Mouse (Mus musculus): ENCODE measurements around the gene Ralgps2.
A peak's percentile ranks its signal among the peaks of the same experiment; 100 is the strongest.

Ralgps2 gene

GRCm38 (mm10) chr1:156954216-156954615, 14.8 kb upstream of the Ralgps2 start:
- no peak for DNase-seq

DNA sequence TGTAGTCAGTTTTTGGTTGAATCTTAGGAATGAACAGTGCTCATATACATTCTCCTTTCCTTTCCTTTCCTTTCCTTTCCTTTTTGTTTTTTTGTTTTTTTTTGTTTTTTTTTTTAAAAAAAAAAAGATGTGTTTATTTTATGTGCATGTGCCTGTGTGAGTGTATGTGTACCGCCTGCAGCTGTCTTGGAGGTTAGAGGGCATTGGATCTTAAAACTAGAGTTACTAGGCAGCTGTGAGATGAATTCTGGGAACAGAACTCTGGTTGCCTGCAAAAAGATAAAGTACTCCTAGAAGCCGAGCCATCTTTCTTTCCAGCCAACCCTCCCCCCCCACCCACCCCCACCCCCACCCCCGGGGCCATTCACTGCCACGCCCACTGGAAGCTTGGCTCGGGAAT, 10.9 kb upstream of the Ralgps2 start:
- no peak for DNase-seq

GRCm38 (mm10) chr1:156940584-156940983, 1.2 kb upstream of the Ralgps2 start:
- DNase-seq, result no peak

- no peak for DNase-seq
Observed at GRCm38 (mm10) chr1:156940142-156940522, 706 bp upstream of the Ralgps2 start.

GRCm38 (mm10) chr1:156938705-156939242, 652 bp downstream of the Ralgps2 start:
- peak; percentile 89 for DNase-seq

GRCm38 (mm10) chr1:156937436-156937835, 2.0 kb downstream of the Ralgps2 start:
- no peak for DNase-seq

- DNase-seq, result no peak
Observed at GRCm38 (mm10) chr1:156933712-156934111, 5.7 kb downstream of the Ralgps2 start.

- no peak for DNase-seq
Observed at GRCm38 (mm10) chr1:156932036-156932774, 7.2 kb downstream of the Ralgps2 start.

GRCm38 (mm10) chr1:156931106-156931870, 8.1 kb downstream of the Ralgps2 start:
- no peak for DNase-seq

- DNase-seq, result no peak
Observed at GRCm38 (mm10) chr1:156930263-156930662, 9.2 kb downstream of the Ralgps2 start.

DNA sequence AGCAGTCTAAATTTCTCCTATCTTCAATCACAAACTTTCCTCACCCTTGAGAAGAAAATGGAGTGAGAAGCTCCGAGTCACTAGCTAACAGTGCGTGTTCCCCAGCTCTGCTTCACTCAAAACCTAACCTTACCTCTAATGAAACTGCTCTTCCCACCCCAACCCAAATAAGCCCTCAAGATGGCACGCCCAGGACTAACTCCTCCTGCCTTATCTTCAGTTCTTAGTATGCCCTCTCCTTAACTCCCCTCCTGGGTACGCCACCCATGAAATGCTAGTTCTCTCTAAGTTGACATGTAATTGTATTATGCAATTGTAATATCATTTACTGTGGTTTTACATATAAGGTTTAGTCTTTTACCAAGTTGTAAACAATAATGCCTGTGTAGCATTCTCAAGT, 11.2 kb downstream of the Ralgps2 start:
- no peak for DNase-seq

DNA sequence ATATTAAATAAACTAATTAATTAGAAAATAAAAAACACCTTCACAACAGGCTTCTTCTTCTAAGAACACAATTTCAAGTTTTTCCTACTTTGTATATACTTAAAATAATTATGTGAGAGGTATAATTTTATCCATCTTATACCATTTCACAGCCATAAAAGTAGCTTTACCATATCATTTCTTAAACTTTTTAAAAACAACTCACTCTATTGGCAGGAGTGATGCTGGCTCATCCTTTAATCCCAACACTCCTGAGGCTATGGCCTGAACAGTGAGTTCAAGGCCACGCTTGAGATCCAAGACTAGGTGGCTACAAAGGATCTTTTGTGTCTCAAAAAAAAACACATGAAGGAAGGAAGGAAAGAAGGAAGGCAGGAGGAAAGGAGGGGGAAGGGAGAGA, 15.9 kb downstream of the Ralgps2 start:
- DNase-seq, result no peak

- DNase-seq, result no peak
Observed at GRCm38 (mm10) chr1:156922921-156923320, 16.5 kb downstream of the Ralgps2 start.

DNA sequence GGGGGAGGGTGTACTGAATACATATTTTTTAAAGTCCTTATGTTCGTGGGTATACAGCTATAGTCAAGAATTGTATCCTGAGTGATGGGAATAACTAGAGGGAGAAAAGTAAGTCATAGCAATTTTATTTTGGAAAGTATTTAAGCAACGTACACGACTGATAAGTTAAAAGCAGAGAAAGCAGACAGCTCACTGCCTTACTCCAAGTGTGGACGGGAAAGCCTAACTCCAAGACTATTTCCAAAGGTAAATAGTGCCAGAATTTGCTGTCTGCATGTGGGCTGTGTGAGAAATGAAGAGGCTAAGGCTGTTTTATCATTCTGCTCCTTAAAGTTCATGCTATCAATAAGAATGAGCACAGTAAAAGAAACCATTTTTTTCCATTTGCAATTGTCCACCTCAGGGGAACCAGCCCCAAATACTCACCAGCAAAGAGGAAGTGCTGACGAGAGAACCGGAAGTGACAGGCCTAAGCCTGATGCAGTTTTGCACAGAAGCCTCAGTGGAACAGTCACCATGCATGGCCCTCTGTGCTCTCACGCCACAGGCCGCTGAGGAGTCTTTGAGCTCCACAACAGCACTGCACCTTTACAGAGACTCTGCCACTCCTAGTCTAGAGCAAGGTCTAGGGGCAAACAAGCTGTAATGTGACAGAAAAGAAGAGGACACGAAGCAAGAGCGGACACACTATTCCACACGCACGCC, 18.0 kb downstream of the Ralgps2 start:
- no peak for DNase-seq

DNA sequence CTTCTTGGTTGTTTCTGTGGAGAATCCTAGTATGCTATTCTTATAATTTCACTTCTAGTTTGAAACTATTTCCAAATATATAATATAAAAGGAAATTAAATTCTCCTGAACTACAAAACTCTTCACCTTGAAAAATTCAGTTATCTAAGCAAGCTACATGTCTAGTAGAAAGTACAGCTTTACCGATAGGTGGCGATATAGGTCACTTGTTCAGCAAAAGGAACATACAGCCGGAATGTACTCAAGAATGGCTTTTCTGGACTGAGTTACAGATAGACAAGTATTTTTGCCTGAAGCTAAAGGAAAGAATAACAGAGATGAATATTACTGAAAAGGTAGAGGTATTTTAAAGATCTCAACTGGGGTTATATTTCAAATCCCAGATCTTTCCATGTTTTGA, 22.0 kb downstream of the Ralgps2 start:
- DNase-seq, result no peak

DNA sequence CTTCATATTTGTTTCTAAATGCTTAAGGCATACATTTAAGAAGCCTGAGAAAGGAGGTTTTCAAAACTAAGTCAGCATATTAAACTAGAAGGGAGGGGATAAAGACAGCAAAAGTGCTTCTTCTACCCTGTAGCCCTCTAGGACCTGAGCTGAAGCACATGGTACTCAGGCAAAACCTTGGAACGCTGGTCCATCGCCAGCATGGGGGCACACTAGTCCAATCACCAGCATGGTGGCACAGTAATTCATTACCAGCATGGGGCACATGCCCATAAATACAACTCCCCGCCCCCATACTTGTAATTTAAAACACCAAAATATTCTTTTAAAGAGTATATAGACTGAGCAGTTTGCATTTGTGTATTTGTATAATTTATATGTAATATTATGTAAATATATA, 23.1 kb downstream of the Ralgps2 start:
- DNase-seq, result no peak

GRCm38 (mm10) chr1:156914942-156915341, 24.5 kb downstream of the Ralgps2 start:
- no peak for DNase-seq

GRCm38 (mm10) chr1:156913190-156913589, 26.2 kb downstream of the Ralgps2 start:
- DNase-seq, result no peak

GRCm38 (mm10) chr1:156910948-156911347, 28.5 kb downstream of the Ralgps2 start:
- no peak for DNase-seq

- no peak for DNase-seq
Observed at GRCm38 (mm10) chr1:156909866-156910265, 29.6 kb downstream of the Ralgps2 start.

GRCm38 (mm10) chr1:156909265-156909664, 30.2 kb downstream of the Ralgps2 start:
- no peak for DNase-seq

GRCm38 (mm10) chr1:156905660-156906059, 33.8 kb downstream of the Ralgps2 start:
- no peak for DNase-seq

GRCm38 (mm10) chr1:156903899-156904298, 35.5 kb downstream of the Ralgps2 start:
- DNase-seq, result no peak

DNA sequence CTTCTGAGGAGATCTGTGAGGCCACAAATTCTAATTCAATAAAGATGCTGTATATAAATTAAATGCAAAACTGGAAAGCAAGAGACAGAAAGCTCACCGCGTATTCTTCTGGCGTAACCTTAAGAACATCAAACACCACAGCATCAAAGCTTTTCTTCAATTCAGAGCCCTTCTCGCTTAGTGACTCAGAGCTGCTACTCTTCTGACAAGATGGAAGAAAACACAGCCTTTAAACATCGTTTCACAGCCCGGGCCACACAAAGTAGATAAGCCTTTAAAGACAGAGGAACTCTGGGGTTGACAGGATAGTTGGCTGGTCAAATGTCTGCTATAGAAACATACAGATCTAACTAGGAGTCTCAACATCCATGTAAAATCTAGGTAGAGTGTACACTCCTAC, 37.7 kb downstream of the Ralgps2 start:
- no peak for DNase-seq
